Mouse (Mus musculus): ENCODE measurements at regions not wholly inside any gene's neighbourhood (a gene's known extent, or its start where the extent isn't known, plus 50 kb on each side); places are given as distances from the start of the nearest gene placed in this dataset.
"Not testable (repeated sequence)": the region's sequence is repeated elsewhere in the genome, so short reads cannot be mapped to it uniquely, and the experiment has no call there.

DNA sequence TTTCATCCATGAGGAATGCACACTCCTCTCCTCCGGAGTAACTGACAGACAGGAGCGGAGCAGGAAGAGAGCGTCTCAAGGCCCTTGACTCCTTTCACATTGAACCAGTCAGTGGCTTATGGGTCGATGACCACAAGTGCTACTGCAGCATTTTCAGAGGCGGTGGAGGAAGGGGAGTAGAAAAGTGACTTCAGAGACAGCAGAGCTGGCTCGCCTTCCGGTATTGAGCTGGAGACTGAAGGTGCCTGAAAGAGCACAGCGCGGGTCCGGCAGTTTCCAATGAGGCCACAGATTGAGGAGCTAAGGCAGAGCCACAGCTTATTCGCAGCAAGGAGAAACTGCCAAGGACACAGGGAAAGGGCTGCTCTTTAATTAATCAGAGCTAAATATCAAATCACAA is 220.2 kb upstream of the Irak1bp1 start:
- ATAC-seq (ENCODE audit: low FRiP score) (no peak), DNase-seq (ENCODE audit: low spot score, missing footprints) (no peak)
- H3K36me3 ChIP-seq (ENCODE audit: control insufficient read depth, insufficient read depth, low read length), result no peaks in the 10 kb centered on the region
- no peak overlapping the region for H3K27ac ChIP-seq (ENCODE audit: low read depth, low read length)
- no peaks in the 10 kb centered on the region for H3K27me3 ChIP-seq (ENCODE audit: control insufficient read depth, insufficient read depth, low read length)
- no peak overlapping the region for H3K4me3 ChIP-seq (ENCODE audit: low read depth, low read length)
- no peak overlapping the region for H3K4me2 ChIP-seq
- 75% methylated on average over 11 of the region's 11 CpGs for WGBS
- no peaks in the 10 kb centered on the region for H3K4me1 ChIP-seq (ENCODE audit: control insufficient read depth, insufficient read depth, low read length)
- no peaks in the 10 kb centered on the region for H3K9me3 ChIP-seq (ENCODE audit: control insufficient read depth, low read length)
- no peak overlapping the region for H3K9ac ChIP-seq (ENCODE audit: low read length)

DNA sequence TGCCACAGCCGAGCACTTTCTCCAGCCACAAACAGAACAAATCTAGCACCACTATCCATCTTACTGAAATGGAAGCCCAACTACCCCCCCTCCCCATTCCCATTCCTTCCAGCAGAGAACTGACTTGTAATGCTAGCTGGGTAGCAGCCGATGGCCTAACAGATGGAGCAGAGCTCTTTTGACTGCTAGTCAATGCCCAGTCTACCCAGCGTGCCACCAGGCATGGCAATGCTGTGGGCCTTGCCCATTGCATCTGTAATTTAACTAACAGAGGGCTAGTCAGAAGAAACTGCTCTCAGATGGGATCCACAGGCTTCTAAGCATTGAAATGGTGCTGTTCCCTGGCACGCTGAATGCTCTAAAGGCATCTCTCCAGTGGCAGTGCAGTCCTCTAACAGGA is 219.4 kb upstream of the Irak1bp1 start:
- no peaks in the 10 kb centered on the region for H3K36me3 ChIP-seq (ENCODE audit: control insufficient read depth, insufficient read depth, low read length)
- H3K4me2 ChIP-seq, result no peak overlapping the region
- DNase-seq (ENCODE audit: low spot score, missing footprints) (no peak), ATAC-seq (ENCODE audit: low FRiP score) (no peak)
- no peak overlapping the region for H3K9ac ChIP-seq (ENCODE audit: low read length)
- H3K9me3 ChIP-seq (ENCODE audit: control insufficient read depth, low read length), result no peaks in the 10 kb centered on the region
- H3K27me3 ChIP-seq (ENCODE audit: control insufficient read depth, insufficient read depth, low read length), result no peaks in the 10 kb centered on the region
- H3K4me1 ChIP-seq (ENCODE audit: control insufficient read depth, insufficient read depth, low read length), result no peaks in the 10 kb centered on the region
- no peak overlapping the region for H3K4me3 ChIP-seq (ENCODE audit: low read depth, low read length)
- WGBS, result 93% methylated on average over 4 of the region's 4 CpGs
- H3K27ac ChIP-seq (ENCODE audit: low read depth, low read length), result no peak overlapping the region

DNA sequence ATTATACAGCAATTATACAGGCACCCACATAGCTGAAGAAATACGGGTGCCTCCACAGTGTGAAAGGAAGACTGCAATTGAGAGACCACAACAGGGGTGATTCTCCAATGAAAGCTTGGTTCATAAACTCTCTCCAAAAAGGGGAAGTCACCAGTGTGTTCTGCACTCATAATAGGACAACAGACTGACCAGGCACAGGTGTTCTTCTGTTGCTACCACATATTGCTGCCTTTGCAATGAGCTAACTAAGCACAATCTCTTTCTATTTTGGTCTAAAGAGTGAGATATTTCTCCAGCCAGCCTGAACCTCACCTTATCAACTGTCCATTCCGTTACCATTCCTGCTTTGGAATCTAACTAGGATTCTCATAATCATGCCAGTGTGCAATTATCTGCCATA is 216.8 kb upstream of the Irak1bp1 start:
- ATAC-seq (ENCODE audit: low FRiP score) (no peak), DNase-seq (ENCODE audit: low spot score, missing footprints) (no peak)
- no peaks in the 10 kb centered on the region for H3K9me3 ChIP-seq (ENCODE audit: control insufficient read depth, low read length)
- no peaks in the 10 kb centered on the region for H3K4me1 ChIP-seq (ENCODE audit: control insufficient read depth, insufficient read depth, low read length)
- no peak overlapping the region for H3K4me2 ChIP-seq
- WGBS, result 92% methylated on average over 2 of the region's 2 CpGs
- H3K27me3 ChIP-seq (ENCODE audit: control insufficient read depth, insufficient read depth, low read length), result no peaks in the 10 kb centered on the region
- H3K9ac ChIP-seq (ENCODE audit: low read length), result no peak overlapping the region
- no peak overlapping the region for H3K27ac ChIP-seq (ENCODE audit: low read depth, low read length)
- no peaks in the 10 kb centered on the region for H3K36me3 ChIP-seq (ENCODE audit: control insufficient read depth, insufficient read depth, low read length)
- H3K4me3 ChIP-seq (ENCODE audit: low read depth, low read length), result no peak overlapping the region

DNA sequence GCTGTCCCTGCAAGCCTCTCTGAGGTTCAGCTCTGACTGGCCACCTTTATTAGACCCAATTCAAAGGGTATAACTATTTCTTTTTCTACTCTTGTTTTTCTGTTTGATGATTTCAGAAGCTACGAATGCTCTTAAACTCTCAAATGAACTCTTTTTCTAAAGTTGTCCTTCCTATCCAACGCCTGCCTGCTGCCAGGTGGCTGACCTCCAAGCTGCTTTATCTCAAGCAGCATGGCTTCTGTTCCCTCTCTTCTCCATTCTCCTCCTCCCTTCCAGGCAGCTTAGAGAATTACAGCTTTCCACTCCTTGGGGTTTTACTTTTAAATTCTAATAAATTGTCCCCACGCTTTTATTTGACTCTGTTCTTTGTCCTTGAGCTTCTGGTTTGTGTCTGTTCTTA is 196.9 kb upstream of the Irak1bp1 start:
- H3K4me1 ChIP-seq (ENCODE audit: control insufficient read depth, insufficient read depth, low read length), result no peaks in the 10 kb centered on the region
- H3K27ac ChIP-seq (ENCODE audit: low read depth, low read length), result no peak overlapping the region
- 77% methylated on average over 3 of the region's 3 CpGs for WGBS
- no peak overlapping the region for H3K4me3 ChIP-seq (ENCODE audit: low read depth, low read length)
- H3K9ac ChIP-seq (ENCODE audit: low read length), result no peak overlapping the region
- no peaks in the 10 kb centered on the region for H3K36me3 ChIP-seq (ENCODE audit: control insufficient read depth, insufficient read depth, low read length)
- no peaks in the 10 kb centered on the region for H3K27me3 ChIP-seq (ENCODE audit: control insufficient read depth, insufficient read depth, low read length)
- ATAC-seq (ENCODE audit: low FRiP score), result no peak
- H3K9me3 ChIP-seq (ENCODE audit: control insufficient read depth, low read length), result no peaks in the 10 kb centered on the region
- no peak for DNase-seq (ENCODE audit: low spot score, missing footprints)
- H3K4me2 ChIP-seq, result no peak overlapping the region

DNA sequence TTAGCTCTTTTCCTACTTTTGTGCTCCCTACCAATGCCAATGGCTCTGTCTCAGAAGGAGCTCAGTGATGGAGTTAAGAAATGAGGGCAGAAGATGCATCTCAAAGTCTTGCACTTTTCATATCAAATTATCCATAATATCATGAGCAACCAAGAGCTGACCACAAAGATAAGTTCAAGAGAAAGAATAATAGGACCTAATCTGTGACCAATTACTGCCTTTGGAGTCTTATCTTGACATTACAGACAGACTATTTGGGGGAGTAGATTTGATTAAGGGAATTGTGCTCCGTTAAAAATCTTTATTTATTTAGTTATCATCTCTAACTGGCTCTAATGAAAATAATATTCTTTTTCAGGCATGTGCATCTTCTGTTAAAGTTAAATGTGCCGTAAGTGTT is 189.1 kb upstream of the Irak1bp1 start:
- Histone ChIP-seq H3K9me3 (ENCODE audit: control insufficient read depth, low read length) (no peaks in the 10 kb centered on the region), H3K27ac (ENCODE audit: low read depth, low read length) (no peak overlapping the region), H3K4me1 (ENCODE audit: control insufficient read depth, insufficient read depth, low read length) (no peaks in the 10 kb centered on the region), H3K36me3 (ENCODE audit: control insufficient read depth, insufficient read depth, low read length) (no peaks in the 10 kb centered on the region), H3K4me3 (ENCODE audit: low read depth, low read length) (no peak overlapping the region), H3K4me2 (no peak overlapping the region), H3K9ac (ENCODE audit: low read length) (no peak overlapping the region), H3K27me3 (ENCODE audit: control insufficient read depth, insufficient read depth, low read length) (no peaks in the 10 kb centered on the region)
- WGBS, result 93% methylated on average over 2 of the region's 2 CpGs
- no peak for DNase-seq (ENCODE audit: low spot score, missing footprints)
- ATAC-seq (ENCODE audit: low FRiP score), result no peak

DNA sequence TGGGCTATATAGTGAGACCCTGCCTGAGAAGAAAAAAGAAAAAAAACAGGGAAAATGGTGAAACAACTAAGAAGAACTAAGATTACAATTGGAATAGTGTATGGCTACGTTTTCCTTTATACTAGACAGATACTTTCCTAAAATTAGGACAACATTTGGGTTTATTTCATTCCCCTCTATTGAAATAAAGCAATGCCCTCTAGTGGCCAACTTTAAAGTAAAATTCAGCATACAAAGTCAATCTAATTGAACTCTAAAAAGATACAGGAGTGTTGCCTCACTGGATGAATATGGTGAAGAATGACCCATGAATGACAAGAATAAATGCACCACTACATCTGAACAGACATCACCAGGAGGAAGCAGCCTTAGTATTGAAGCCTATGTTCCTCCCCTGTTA is 185.4 kb upstream of the Irak1bp1 start:
- Histone ChIP-seq H3K9ac (ENCODE audit: low read length) (no peak overlapping the region), H3K27ac (ENCODE audit: low read depth, low read length) (no peak overlapping the region), H3K36me3 (ENCODE audit: control insufficient read depth, insufficient read depth, low read length) (no peaks in the 10 kb centered on the region), H3K27me3 (ENCODE audit: control insufficient read depth, insufficient read depth, low read length) (no peaks in the 10 kb centered on the region), H3K9me3 (ENCODE audit: control insufficient read depth, low read length) (no peaks in the 10 kb centered on the region), H3K4me2 (no peak overlapping the region), H3K4me1 (ENCODE audit: control insufficient read depth, insufficient read depth, low read length) (no peaks in the 10 kb centered on the region), H3K4me3 (ENCODE audit: low read depth, low read length) (no peak overlapping the region)
- ATAC-seq (ENCODE audit: low FRiP score) (no peak; the same call in 1 of the 2 replicates), DNase-seq (ENCODE audit: low spot score, missing footprints) (no peak)
- WGBS, result 41% methylated on average over 1 of the region's 1 CpGs

DNA sequence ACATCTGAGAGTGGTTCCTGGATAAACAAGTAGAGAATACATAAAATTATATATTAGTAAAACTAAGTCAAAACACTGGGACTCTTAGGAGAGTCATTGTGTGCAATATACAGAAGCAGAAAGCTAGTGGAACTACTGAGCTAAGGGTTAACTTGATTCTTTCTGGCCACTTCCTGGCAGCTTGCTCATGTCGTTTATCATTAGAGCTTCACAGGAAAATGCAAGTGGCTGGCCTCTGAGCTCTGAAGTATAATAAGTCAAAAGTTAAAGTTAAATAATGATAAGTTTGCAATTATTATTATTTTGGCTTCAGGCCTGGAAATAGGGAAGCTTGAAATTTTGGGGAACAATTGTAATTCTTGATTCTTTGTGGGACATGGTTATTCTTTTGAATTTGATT is 173.8 kb upstream of the Irak1bp1 start:
- not testable (repeated sequence) for ATAC-seq (ENCODE audit: low FRiP score); H3K27ac ChIP-seq (ENCODE audit: low read depth, low read length); DNase-seq (ENCODE audit: low spot score, missing footprints); H3K9me3 ChIP-seq (ENCODE audit: control insufficient read depth, low read length); H3K4me1 ChIP-seq (ENCODE audit: control insufficient read depth, insufficient read depth, low read length); H3K9ac ChIP-seq (ENCODE audit: low read length); H3K36me3 ChIP-seq (ENCODE audit: control insufficient read depth, insufficient read depth, low read length); H3K27me3 ChIP-seq (ENCODE audit: control insufficient read depth, insufficient read depth, low read length); H3K4me2 ChIP-seq; H3K4me3 ChIP-seq (ENCODE audit: low read depth, low read length)
- 44% methylated on average over 1 of the region's 1 CpGs for WGBS

DNA sequence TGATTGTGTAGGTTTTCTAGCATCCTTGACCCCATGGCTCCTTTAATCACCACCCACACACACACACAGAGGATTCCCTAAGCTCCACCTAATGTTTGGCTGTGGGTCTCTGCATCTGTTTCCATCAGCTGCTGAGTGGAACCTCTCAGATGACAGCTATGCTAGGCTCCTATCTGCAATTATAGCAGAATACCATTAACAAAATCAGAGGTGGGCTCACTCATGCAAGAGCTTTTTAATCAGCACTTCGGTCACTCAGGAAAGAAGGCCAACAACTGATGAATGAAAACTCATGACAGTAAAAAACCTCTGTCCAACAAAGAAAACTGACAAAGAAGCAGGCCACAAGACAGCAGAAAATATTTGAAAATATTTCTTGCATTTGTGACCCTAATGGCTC is 147.1 kb upstream of the Irak1bp1 start:
- H3K9me3 ChIP-seq (ENCODE audit: control insufficient read depth, low read length), result no peaks in the 10 kb centered on the region
- no peak for DNase-seq (ENCODE audit: low spot score, missing footprints)
- H3K9ac ChIP-seq (ENCODE audit: low read length), result no peak overlapping the region
- no peaks in the 10 kb centered on the region for H3K36me3 ChIP-seq (ENCODE audit: control insufficient read depth, insufficient read depth, low read length)
- WGBS, result 89% methylated on average over 1 of the region's 1 CpGs
- H3K27ac ChIP-seq (ENCODE audit: low read depth, low read length), result no peak overlapping the region
- no peak for ATAC-seq (ENCODE audit: low FRiP score)
- no peak overlapping the region for H3K4me2 ChIP-seq
- no peaks in the 10 kb centered on the region for H3K4me1 ChIP-seq (ENCODE audit: control insufficient read depth, insufficient read depth, low read length)
- H3K27me3 ChIP-seq (ENCODE audit: control insufficient read depth, insufficient read depth, low read length), result no peaks in the 10 kb centered on the region
- no peak overlapping the region for H3K4me3 ChIP-seq (ENCODE audit: low read depth, low read length)

DNA sequence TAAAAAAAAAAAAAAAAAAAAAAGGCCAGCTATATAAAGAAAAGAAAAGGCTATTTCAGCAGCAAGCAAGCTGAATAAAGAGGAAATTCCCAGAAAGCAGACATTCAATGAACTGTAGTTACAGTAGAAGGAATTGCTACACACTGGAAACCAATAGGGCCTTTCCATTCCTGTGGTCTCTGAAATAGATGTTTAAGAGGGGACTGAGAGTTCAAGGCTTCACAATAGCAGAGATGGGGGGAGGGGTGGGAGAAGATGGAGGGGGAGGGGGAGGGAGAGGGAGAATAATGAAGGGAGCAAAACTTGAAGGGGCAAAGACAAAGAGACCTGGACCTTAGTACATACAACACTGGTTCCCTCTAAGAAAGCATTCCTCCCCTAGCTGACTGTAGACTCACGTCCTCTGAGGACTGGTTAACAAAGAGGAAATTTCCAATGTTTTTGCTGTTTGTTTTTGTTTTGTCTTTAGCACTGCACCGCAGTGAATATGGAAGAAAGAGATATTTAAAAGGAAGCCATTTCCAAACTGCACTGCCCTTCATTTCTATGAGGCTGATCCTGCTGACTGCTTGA is 119.8 kb upstream of the Irak1bp1 start:
- Histone ChIP-seq H3K9ac (ENCODE audit: low read length) (no peak overlapping the region), H3K4me1 (ENCODE audit: control insufficient read depth, insufficient read depth, low read length) (no peaks in the 10 kb centered on the region), H3K27me3 (ENCODE audit: control insufficient read depth, insufficient read depth, low read length) (no peaks in the 10 kb centered on the region), H3K27ac (ENCODE audit: low read depth, low read length) (no peak overlapping the region), H3K36me3 (ENCODE audit: control insufficient read depth, insufficient read depth, low read length) (no peaks in the 10 kb centered on the region), H3K9me3 (ENCODE audit: control insufficient read depth, low read length) (no peaks in the 10 kb centered on the region), H3K4me2 (no peak overlapping the region), H3K4me3 (ENCODE audit: low read depth, low read length) (no peak overlapping the region)
- ATAC-seq (ENCODE audit: low FRiP score), result peak; percentile 56
- WGBS, result 38% methylated on average over 2 of the region's 2 CpGs
- peak; percentile 84 for DNase-seq (ENCODE audit: low spot score, missing footprints)
